Mouse (Mus musculus) bone marrow, adult 2 months (tissue): ENCODE measurements around the gene BC003965. TPM values are rescaled to one million over a fixed set of nuclear protein-coding genes. Genes with fewer than 3 reads are reported as not detected.
"Not testable (repeated sequence)": the region's sequence is repeated elsewhere in the genome, so short reads cannot be mapped to it uniquely, and the experiment has no call there.

ENCODE experiments used
- H3K27ac ChIP-seq: fragments of 200-500 bp; 2 replicates; pipeline ENCODE4 v1.5.1; 2012; ENCODE audit warnings: low read depth, mild to moderate bottlenecking, control low read depth, inconsistent platforms, low read length; ENCODE audit not compliant: control insufficient read depth, poor library complexity, insufficient read depth
- H3K4me1 ChIP-seq: fragments of 200-500 bp; 2 replicates; pipeline ENCODE4 v1.6.1; 2011; ENCODE audit warnings: low read length; ENCODE audit not compliant: control insufficient read depth, insufficient read depth
- H3K4me3 ChIP-seq: fragments of 200-500 bp; replicated peaks from 2 replicates; pipeline ENCODE3; 2011; ENCODE audit warnings: mild to moderate bottlenecking, low read depth, low read length, control low read depth; ENCODE audit not compliant: control insufficient read depth
- CTCF ChIP-seq: fragments of 200-500 bp; IDR thresholded peaks from 2 replicates; pipeline ENCODE4 v1.5.1; 2011; ENCODE audit warnings: low read length, control low read depth; ENCODE audit not compliant: control insufficient read depth, insufficient read depth
- POLR2A ChIP-seq: fragments of 200-500 bp; IDR thresholded peaks from 2 replicates; pipeline ENCODE4 v1.6.1; 2011; ENCODE audit warnings: low read depth, mild to moderate bottlenecking, control low read depth, low read length, borderline replicate concordance; ENCODE audit not compliant: control insufficient read depth
- WGBS: fragments of 180-500 bp; shearing (Covaris S2); methylation state at CpG from one replicate; pipeline ENCODE4 v1.1.7; 2018; 5-methylcytosine and 5-hydroxymethylcytosine counted together
- polyA plus RNA-seq: library from polyadenylated mRNA; stranded (reverse); fragments of >200 nt; gene quantifications from 2 replicates; pipeline ENCODE4 v1.2.4, GENCODE M21; 2011; ENCODE audit warnings: low replicate concordance; ENCODE audit not compliant: missing spikeins, insufficient read depth, insufficient read length

BC003965 gene
- polyA plus RNA-seq, 1 experiment = 19.4 TPM

GRCm38 (mm10) chr17:25222951-25223601 lies 38.7 kb downstream of the BC003965 start:
- peak overlapping the region; percentile 81 for H3K27ac ChIP-seq
- WGBS = 7% methylated on average over 6 of the region's 6 CpGs
- peaks cover 8% of the 10 kb centered on the region for H3K4me1 ChIP-seq
- no peak for TF ChIP-seq CTCF
- no peak for TF ChIP-seq POLR2A
- H3K4me3 ChIP-seq = peak overlapping the region; percentile 70

DNA sequence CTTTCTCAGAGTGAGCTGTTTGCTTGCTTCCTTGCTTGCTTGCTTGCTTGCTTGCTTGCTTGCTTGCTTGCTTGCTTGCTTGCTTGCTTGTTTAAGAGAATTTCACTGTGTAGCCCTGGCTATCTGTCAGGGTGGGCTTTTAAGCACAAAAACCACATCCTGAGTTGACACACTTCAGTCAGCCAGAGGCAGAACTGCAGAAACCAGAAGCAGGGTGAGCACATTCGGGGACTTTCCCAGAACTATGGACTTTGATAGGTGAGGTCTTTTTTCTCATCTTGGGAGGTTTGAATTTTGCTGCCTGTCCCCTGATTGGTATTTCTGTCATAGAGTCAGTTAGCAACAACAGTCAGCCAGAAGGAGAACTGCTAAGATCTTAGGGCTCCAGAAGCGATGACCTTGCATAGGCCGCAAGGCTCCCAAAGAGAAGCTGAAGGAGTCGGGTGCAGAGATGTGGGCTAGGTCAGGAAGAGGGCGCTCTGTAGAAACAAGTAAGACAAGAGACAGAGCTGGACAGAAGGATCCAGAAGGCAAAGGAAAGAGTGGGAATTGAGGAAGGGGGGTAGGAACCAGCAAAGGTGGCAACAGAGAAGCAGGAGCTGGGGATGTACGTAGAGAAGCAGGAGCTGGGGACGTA lies 40.4 kb downstream of the BC003965 start:
- Histone ChIP-seq H3K4me1 (peaks cover 11% of the 10 kb centered on the region), H3K4me3 (no peak overlapping the region), H3K27ac (peak overlapping the region; percentile 81)
- 42% methylated on average over 7 of the region's 7 CpGs for WGBS
- TF ChIP-seq CTCF (no peak), POLR2A (no peak)

DNA sequence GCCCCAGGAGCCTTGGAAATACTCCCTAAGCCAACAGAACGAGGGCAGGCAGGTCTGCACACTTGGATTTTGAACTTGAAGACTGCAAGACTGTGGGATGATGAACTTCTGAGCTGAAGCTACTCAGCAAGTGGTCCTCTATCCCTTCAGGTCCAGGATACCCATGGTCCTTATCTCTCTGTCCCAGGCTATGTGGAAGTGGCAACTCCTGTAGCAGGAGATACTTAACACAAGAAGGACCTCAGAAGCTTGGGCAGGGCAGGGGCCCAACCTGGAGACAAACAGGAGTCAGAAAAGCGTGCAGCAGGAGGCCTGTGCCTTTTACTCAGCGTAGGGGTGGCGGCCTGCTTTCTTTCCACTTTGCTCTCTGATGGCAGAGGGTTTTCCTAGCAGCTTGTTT lies 41.3 kb downstream of the BC003965 start:
- H3K4me3 ChIP-seq = no peak overlapping the region
- peak overlapping the region; percentile 9; the same call in 1 of the 2 replicates for H3K27ac ChIP-seq
- 77% methylated on average over 4 of the region's 4 CpGs for WGBS
- H3K4me1 ChIP-seq = peaks cover 13% of the 10 kb centered on the region
- TF ChIP-seq CTCF = no peak
- no peak for TF ChIP-seq POLR2A

GRCm38 (mm10) chr17:25227991-25228390 lies 43.6 kb downstream of the BC003965 start:
- 68% methylated on average over 5 of the region's 5 CpGs for whole genome bisulfite sequencing
- Histone ChIP-seq H3K27ac (peak overlapping the region; percentile 66; the same call in 1 of the 2 replicates), H3K4me1 (peaks cover 13% of the 10 kb centered on the region), H3K4me3 (no peak overlapping the region)
- no peak for TF ChIP-seq POLR2A
- TF ChIP-seq CTCF = no peak

DNA sequence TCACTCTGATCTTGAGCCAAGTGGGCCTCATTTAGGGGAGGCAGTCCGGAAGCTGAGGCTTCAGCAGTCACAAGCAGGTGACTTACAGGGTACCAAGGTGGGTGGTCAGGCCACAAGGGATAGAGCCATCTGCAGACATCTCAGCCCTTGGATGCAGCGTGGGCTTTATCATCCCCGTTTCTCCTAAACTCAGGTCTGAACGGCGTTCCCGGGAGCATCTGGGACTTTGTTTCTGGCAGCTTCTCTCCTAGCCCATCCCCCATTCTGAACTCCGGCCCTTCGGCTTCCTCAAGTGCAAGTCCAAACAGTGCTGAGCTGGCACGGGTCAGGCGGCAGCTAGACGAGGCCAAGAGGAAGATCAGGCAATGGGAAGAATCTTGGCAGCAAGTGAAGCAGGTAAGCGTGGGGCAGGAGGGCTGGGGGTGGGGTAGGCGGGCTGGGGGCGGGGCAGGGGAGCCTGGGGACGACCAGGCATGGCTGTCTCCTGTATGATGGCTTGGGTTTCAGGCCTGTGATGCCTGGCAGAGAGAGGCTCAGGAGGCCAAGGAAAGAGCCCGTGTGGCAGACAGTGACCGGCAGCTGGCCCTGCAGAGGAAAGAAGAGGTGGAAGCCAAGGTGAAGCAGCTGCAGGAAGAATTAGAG lies 45.8 kb downstream of the BC003965 start:
- WGBS = 69% methylated on average over 17 of the region's 17 CpGs
- not testable (repeated sequence) for H3K27ac ChIP-seq, H3K4me3 ChIP-seq, H3K4me1 ChIP-seq

- no peak overlapping the region for H3K27ac ChIP-seq
- WGBS = 93% methylated on average over 3 of the region's 3 CpGs
These were observed 46.3 kb downstream of the BC003965 start for GRCm38 (mm10) chr17:25230700-25231099.

GRCm38 (mm10) chr17:25231621-25232020 lies 47.3 kb downstream of the BC003965 start:
- 87% methylated on average over 8 of the region's 11 CpGs for WGBS
- H3K4me3 ChIP-seq, H3K4me1 ChIP-seq, H3K27ac ChIP-seq: not testable (repeated sequence)

More at GRCm38 (mm10) chr17:25230700-25231099, 46.3 kb downstream of the BC003965 start:
- Histone ChIP-seq H3K4me1 (peaks cover 7% of the 10 kb centered on the region), H3K4me3 (no peak overlapping the region)
- TF ChIP-seq CTCF (no peak), POLR2A (no peak)

DNA sequence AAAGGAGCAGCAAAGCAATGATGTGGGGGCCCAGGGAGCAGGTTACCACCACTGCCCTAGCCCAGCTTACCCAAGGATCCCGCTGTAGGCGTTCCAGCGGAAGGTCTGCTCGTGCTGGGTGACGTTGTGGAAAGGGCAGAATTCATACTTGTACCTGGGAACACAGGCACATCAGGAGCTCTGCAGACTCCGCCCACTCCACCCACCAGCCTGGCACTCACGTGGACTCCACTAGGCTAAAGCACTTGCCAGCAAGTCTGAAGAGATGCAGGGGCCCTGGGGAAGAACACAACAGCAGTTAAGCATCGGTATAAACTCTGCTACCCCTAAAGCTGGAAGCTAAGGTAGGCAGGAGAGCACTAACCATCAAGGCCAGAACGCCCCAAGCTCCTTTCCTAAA lies 51.3 kb downstream of the BC003965 start:
- H3K27ac ChIP-seq = no peak overlapping the region
- no peak overlapping the region for H3K4me3 ChIP-seq
- TF ChIP-seq CTCF (no peak), POLR2A (no peak)
- 86% methylated on average over 9 of the region's 9 CpGs for WGBS
- H3K4me1 ChIP-seq = no peaks in the 10 kb centered on the region

Other genes with a start within 250 kb of the BC003965 start
- gene Mapk8ip3, start 247.6 kb upstream of the BC003965 start, polyA plus RNA-seq = 51.0 and 96.3 TPM in 2 replicates
- 12.2 and 31.5 TPM in 2 replicates for gene Jpt2, start 223.9 kb upstream of the BC003965 start, polyA plus RNA-seq
- 9.1 and 15.8 TPM in 2 replicates for gene Cramp1l, start 168.8 kb upstream of the BC003965 start, polyA plus RNA-seq
- 65.1 and 72.5 TPM in 2 replicates for gene Ift140, start 168.5 kb upstream of the BC003965 start, polyA plus RNA-seq
- 2.5 and 4.6 TPM in 2 replicates for gene Tmem204, start 101.0 kb upstream of the BC003965 start, polyA plus RNA-seq
- gene Telo2, start 68.6 kb upstream of the BC003965 start, polyA plus RNA-seq = 19.5 and 30.4 TPM in 2 replicates
- gene Ptx4, start 63.8 kb upstream of the BC003965 start, polyA plus RNA-seq = 1.4 TPM in 1 of 2 replicates, not detected in the other
- 17.0 and 21.9 TPM in 2 replicates for gene Clcn7, start 51.2 kb upstream of the BC003965 start, polyA plus RNA-seq
- not detected in 2 replicates for gene Ccdc154, start 22.1 kb upstream of the BC003965 start, polyA plus RNA-seq
- not detected in 2 replicates for gene Gm38655, start 9.1 kb upstream of the BC003965 start, polyA plus RNA-seq
- gene Unkl, start 3.8 kb downstream of the BC003965 start, polyA plus RNA-seq = 9.5 and 29.1 TPM in 2 replicates
- 10.8 and 21.7 TPM in 2 replicates for gene Gnptg, start 55.6 kb downstream of the BC003965 start, polyA plus RNA-seq
- 24.4 and 37.1 TPM in 2 replicates for gene Tsr3, start 55.6 kb downstream of the BC003965 start, polyA plus RNA-seq
- 4.7 and 14.3 TPM in 2 replicates for gene Baiap3, start 71.8 kb downstream of the BC003965 start, polyA plus RNA-seq
- gene Ube2i, start 90.1 kb downstream of the BC003965 start, polyA plus RNA-seq = 141 and 187 TPM in 2 replicates
- gene Prss34, start 113.8 kb downstream of the BC003965 start, polyA plus RNA-seq = 11.0 and 35.0 TPM in 2 replicates
- 1.7 TPM in 1 of 2 replicates, not detected in the other for gene Prss28, start 124.1 kb downstream of the BC003965 start, polyA plus RNA-seq
- not detected in 2 replicates for gene Prss29, start 134.1 kb downstream of the BC003965 start, polyA plus RNA-seq
- gene Tpsab1, start 161.0 kb downstream of the BC003965 start, polyA plus RNA-seq = not detected in 2 replicates
- not detected in 2 replicates for gene Tpsb2, start 181.8 kb downstream of the BC003965 start, polyA plus RNA-seq
- gene Tpsg1, start 184.7 kb downstream of the BC003965 start, polyA plus RNA-seq = not detected in 2 replicates
- gene Cacna1h, start 249.2 kb downstream of the BC003965 start, polyA plus RNA-seq = 2.0 and 5.2 TPM in 2 replicates